Mouse (Mus musculus): ENCODE measurements around the gene Abraxas2.

GRCm38 (mm10) chr7:132880276-132880675, 21.3 kb downstream of the Abraxas2 start:
- TF ChIP-seq CTCF (IDR thresholded peaks at IDR 0.05; ENCODE audit: low read depth, low read length) (no peak), POLR2A (IDR thresholded peaks at IDR 0.05; ENCODE audit: borderline replicate concordance, low read depth, low read length) (no peak)
